Mouse (Mus musculus) B cell, adult 67 days (primary cell): Measurements from ENCODE around the gene Rnf151. TPM values are rescaled to one million over a fixed set of nuclear protein-coding genes. Genes with fewer than 3 reads are reported as not detected.

ENCODE experiments used
- total RNA-seq, 2 experiments: library from RNA; stranded (reverse); gene quantifications; 4 replicates each; pipeline ENCODE4 v1.2.4; 2023

Rnf151 gene
- total RNA-seq, result not detected

GRCm38 (mm10) chr17:24717943-24718342 is at the start of gene Rnf151, which contains the start of gene Rps2:
Gene Rnf151 (minus strand): TSS chr17:24718063.
Gene Rps2 (plus strand): TSS chr17:24718116.

DNA sequence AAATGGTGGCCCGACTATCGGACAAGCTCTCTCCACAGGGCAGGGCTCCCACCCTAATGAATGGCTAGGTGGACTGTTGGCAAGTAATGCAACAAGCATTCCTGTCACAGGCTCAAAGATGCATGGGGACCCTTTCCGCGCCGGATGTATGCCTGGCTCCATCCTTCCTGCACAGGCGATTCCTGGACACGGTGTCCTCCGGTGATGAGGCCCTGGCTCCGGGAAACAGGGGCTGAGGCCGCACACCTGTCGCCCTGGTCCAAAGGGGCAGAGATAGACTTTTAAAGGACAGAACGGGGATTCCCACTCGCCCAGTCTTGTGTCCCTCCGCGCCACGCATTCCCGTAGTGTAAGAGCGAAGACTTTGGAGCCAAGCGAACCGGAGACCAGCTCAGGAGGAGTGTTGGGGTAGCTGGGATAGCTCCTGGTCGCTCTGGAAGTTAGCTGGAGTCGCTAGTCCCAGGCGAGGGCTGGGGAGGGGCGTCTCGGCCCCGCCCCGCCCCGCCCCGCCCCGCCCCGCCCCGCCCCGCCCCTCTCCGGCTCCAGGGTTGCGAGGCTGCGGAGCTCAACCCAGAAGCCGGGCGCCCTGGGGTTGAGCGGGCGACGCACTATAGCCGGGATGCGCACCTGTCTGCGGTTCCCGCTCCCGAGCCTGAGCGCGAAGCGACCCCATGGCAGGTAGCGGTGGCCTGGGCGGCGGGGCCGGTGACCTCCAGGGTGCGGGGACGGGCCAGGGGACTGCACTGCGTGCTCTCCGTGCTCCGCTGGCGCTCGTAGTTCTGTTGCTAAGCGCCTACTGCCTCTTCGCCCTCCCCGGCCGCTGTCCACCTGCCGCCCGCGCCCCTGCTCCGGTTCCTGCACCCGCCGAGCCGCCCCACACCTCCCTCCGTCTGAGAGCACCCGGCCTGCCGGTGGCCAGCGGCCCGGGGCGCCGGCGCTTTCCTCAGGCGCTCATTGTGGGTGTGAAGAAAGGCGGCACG is 34.8 kb upstream of the Rnf151 start, which contains the start of gene Hs3st6:
TSS of gene Hs3st6 (plus strand) at position 574 of the 980 bp plus-strand sequence.

DNA sequence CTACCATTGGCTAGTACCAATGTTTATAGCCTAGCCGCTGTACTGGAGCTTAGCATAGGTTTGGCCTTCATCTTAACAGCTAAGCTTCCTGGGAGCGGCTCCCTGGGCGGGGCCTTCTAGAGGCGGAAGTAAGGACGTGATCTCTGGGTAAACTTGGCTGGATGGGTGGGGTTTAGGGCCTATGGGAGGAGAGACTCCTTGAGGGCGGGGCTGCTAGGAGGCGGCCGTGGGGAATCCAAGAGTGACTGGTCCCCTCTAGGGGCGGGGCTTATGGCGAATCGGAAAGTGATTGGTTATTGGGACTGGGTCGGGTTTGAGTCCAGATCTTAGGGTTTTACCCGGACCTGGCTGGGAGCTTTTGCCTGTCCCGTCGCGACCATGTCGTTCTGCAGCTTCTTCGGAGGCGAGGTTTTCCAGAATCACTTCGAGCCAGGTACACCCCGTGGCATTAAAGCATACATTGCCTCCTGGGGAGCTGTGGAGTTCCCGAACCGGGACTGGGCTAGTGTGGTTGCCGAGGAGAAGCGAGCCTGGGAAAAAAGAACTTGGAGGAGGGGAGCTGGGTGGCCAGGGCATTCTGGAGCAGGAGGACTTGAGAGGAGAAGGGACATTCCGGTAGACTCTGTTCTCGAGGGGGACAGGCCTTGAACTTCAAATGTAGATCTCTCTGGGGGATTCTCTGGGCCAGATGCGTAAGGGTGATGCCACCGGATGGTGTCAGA is 18.6 kb upstream of the Rnf151 start, which contains the start of gene Msrb1:
TSS of gene Msrb1 (plus strand) at position 313 of the 722 bp plus-strand sequence.

GRCm38 (mm10) chr17:24727618-24728017 is 9.8 kb upstream of the Rnf151 start, which contains the start of gene Rpl3l:
Gene Rpl3l (plus strand): TSS chr17:24727820.

GRCm38 (mm10) chr17:24724184-24724583 is 6.3 kb upstream of the Rnf151 start, which contains the start of gene Ndufb10:
Gene Ndufb10 (minus strand): TSS chr17:24724478.

GRCm38 (mm10) chr17:24706982-24707800 is 10.7 kb downstream of the Rnf151 start, which contains the start of gene Tbl3:
Gene Tbl3 (minus strand): TSS chr17:24707660.

DNA sequence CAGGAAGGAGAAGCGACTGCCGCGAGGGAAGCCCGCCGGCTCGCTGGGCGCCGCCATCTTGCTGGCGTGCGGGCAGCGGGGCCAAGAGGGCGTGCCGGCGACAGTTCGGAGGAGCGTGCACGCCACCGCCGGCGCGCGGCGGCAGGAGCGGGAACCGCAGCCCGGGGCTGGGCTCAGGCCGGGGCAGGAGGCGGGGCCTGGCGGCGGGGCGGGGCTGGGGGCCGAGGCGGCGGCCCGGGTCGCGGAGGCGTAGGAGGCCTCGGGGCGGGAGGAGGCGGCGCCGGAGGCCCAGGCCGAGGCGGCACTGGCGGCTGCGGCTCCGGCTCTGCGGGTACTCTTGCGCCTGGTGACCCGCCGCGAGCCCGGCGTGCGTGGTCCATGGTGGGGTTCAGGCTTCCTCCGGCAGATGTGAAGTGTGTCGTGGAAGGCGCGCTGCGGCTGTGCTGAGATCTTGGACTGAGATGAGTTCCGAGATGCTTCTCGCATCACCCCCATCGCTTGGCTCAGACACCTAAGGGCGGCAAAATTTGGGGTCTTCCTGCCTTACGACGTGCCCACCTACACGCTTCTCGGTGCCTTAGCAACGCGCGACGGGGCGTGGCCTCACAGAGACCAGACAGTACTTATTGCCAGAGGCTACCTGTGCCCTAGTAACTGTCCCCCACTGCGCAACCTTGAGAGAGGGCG is 21.7 kb downstream of the Rnf151 start, which contains the start of the genes Gfer and Noxo1:
TSS of gene Gfer (minus strand) at position 146 of the 687 bp plus-strand sequence.
TSS of gene Noxo1 (plus strand) at position 224 of the 687 bp plus-strand sequence.

DNA sequence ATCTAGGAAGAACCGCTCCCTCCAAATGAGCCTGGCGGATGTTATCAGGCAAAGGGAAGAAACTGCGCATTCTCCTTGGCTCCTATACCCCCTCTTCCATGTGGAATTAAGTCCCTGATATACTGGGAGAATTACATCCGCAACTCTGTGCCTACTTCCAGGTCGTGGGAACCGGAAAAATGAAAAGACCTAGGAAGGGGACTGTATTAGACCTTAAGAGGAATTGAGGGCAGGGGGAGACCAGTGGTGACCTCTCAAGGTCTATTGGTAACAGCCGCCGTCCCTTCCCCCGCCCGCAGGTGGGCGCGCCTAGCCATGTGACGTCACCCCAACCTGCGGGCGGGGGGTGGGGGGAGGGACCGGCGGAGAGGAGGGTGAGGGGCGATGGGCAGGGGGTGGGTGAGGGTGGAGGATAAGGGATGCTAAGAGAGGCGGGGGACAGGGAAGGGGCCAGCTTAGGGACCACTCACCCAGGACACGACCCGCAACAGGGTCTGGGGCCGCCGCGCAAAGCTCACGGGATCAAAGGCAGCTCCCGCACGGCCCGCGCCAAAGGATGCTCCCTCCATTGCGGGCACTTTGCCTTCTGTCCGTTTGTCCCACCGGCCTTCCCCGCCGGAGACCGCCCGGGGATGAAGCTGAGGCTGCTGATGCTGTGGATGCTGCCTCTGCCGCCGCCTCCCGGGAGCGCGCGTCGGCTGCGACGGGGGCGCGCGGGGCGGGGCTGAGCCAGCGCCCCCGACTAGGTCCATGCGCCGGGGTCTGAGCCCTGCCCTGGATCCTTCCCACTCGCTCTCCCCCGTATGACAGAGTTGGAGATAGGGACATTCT is 28.4 kb downstream of the Rnf151 start, which contains the start of gene Syngr3:
TSS of gene Syngr3 (minus strand) at position 705 of the 831 bp plus-strand sequence.

DNA sequence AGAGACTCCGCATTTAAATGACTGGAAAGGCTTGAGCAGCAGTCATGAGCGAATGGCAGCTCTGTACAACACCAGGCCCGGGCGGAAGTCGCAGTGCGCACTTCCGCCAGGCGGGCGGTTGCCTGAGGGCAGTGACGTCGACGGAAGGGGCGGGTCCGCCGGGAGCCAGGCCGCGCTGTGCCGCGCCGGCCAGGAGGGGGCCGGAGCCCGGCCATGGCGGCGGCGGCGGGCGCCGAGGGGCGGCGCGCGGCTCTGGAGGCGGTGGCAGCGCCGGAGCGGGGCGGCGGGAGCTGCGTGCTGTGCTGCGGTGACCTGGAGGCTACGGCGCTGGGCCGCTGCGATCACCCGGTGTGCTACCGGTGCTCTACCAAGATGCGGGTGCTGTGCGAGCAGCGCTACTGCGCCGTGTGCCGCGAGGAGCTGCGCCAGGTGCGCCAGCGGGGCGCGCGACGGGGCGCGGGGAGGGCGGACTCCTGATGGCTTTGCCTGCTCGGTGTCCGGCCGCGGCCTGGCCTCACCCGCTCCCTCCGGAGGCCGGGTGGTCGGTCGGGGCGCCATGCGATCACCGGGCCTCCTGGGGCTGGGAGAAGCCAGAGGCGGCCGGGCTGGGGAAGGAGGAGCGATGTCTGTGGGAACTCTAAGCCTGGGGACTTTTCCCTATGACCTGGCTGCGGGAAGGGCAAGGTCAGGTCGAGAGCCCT is 48.2 kb downstream of the Rnf151 start, which contains the start of gene Zfp598:
TSS of gene Zfp598 (plus strand) at position 143 of the 701 bp plus-strand sequence.

Other genes starting within 250 kb of the Rnf151 start
- 10 to 100 TPM; 68.6 to 72.5 TPM for gene E4f1, start 247.8 kb downstream of the Rnf151 start, total RNA-seq
- gene Pgp, start 247.7 kb downstream of the Rnf151 start, total RNA-seq, result 10 to 100 TPM; 22.1 to 22.6 TPM
- 1 to 10 TPM in 1 of 2 experiments, under 1 TPM in 1; 0.96 to 2.7 TPM for gene Bricd5, start 244.2 kb downstream of the Rnf151 start, total RNA-seq
- 10 to 100 TPM; 24.9 to 30.6 TPM for gene Mlst8, start 239.0 kb downstream of the Rnf151 start, total RNA-seq
- gene Caskin1, start 229.5 kb downstream of the Rnf151 start, total RNA-seq, result not detected
- 100 to 1,000 TPM; 202 to 220 TPM for gene Traf7, start 190.1 kb downstream of the Rnf151 start, total RNA-seq
- gene Rab26, start 183.9 kb downstream of the Rnf151 start, total RNA-seq, result 1 to 10 TPM; 1.1 to 1.5 TPM
- 10 to 100 TPM; 75.3 to 80.9 TPM for gene Pkd1, start 168.2 kb downstream of the Rnf151 start, total RNA-seq
- gene Tsc2, start 85.4 kb downstream of the Rnf151 start, total RNA-seq, result 100 to 1,000 TPM in 1 of 2 experiments, 10 to 100 TPM in 1; 97.7 to 108 TPM
- gene Nthl1, start 85.4 kb downstream of the Rnf151 start, total RNA-seq, result 1 to 10 TPM; 4.1 to 7.8 TPM
- gene Slc9a3r2, start 67.7 kb downstream of the Rnf151 start, total RNA-seq, result under 1 TPM in 1 of 2 experiments, not detected in 1; 0.30 TPM
- gene Npw, start 59.6 kb downstream of the Rnf151 start, total RNA-seq, result not detected
- 10 to 100 TPM; 60.3 to 60.7 TPM for gene Zfp598, start 48.4 kb downstream of the Rnf151 start, total RNA-seq
- under 1 TPM in 1 of 2 experiments, not detected in 1; 0.50 TPM for gene Syngr3, start 28.1 kb downstream of the Rnf151 start, total RNA-seq
- gene Gfer, start 21.9 kb downstream of the Rnf151 start, total RNA-seq, result 10 to 100 TPM; 15.8 to 17.5 TPM
- 1 to 10 TPM; 5.5 to 7.4 TPM for gene Noxo1, start 21.8 kb downstream of the Rnf151 start, total RNA-seq
- gene Tbl3, start 10.4 kb downstream of the Rnf151 start, total RNA-seq, result 10 to 100 TPM; 30.5 to 32.5 TPM
- gene Rps2, start 53 bp upstream of the Rnf151 start, total RNA-seq, result 1,000 to 10,000 TPM; 1,102 to 1,132 TPM
- gene Ndufb10, start 6.4 kb upstream of the Rnf151 start, total RNA-seq, result 10 to 100 TPM; 67.1 to 79.0 TPM
- gene Rpl3l, start 9.8 kb upstream of the Rnf151 start, total RNA-seq, result not detected
- 10 to 100 TPM; 31.6 to 34.3 TPM for gene Msrb1, start 18.6 kb upstream of the Rnf151 start, total RNA-seq
- gene Hs3st6, start 34.9 kb upstream of the Rnf151 start, total RNA-seq, result not detected
- not detected for gene Meiob, start 86.2 kb upstream of the Rnf151 start, total RNA-seq
- 10 to 100 TPM; 29.9 to 32.6 TPM for gene Hagh, start 122.1 kb upstream of the Rnf151 start, total RNA-seq
- gene Fahd1, start 132.3 kb upstream of the Rnf151 start, total RNA-seq, result 1 to 10 TPM; 1.8 to 2.6 TPM
- gene Igfals, start 147.9 kb upstream of the Rnf151 start, total RNA-seq, result 1 to 10 TPM in 1 of 2 experiments, under 1 TPM in 1; 0.80 to 1.3 TPM
- 10 to 100 TPM; 61.9 to 68.8 TPM for gene Nubp2, start 168.3 kb upstream of the Rnf151 start, total RNA-seq
- 10 to 100 TPM; 36.0 to 40.1 TPM for gene Spsb3, start 168.6 kb upstream of the Rnf151 start, total RNA-seq
- gene Eme2, start 177.0 kb upstream of the Rnf151 start, total RNA-seq, result 10 to 100 TPM; 68.9 to 86.2 TPM
- 10 to 100 TPM; 25.7 to 31.4 TPM for gene Mrps34, start 177.1 kb upstream of the Rnf151 start, total RNA-seq
- 10 to 100 TPM; 31.9 to 34.5 TPM for gene Nme3, start 178.4 kb upstream of the Rnf151 start, total RNA-seq
- gene Mapk8ip3, start 218.9 kb upstream of the Rnf151 start, total RNA-seq, result 100 to 1,000 TPM; 234 to 243 TPM
- 10 to 100 TPM; 40.5 to 45.8 TPM for gene Jpt2, start 242.6 kb upstream of the Rnf151 start, total RNA-seq